Mouse (Mus musculus) embryonic facial prominence, embryonic 11.5 days (tissue): ENCODE results near the gene Slc16a1. TPM values are rescaled to one million over a fixed set of nuclear protein-coding genes. Genes with fewer than 3 reads are reported as not detected.
A peak's percentile ranks its signal among the peaks of the same experiment; 100 is the strongest.
"Not testable (repeated sequence)": the region's sequence is repeated elsewhere in the genome, so short reads cannot be mapped to it uniquely, and the experiment has no call there.

Experiments used
- ATAC-seq: fragments of 200-750 bp; cut with Nextera tagmentation; replicated peaks from 2 replicates; pipeline ENCODE4 v1.8.0; 2017; ENCODE audit warnings: low read depth; ENCODE audit not compliant: insufficient number of reproducible peaks, low FRiP score, low TSS enrichment
- DNase-seq: peaks from one replicate; pipeline ENCODE4 v3.0.0-alpha.2; 2015; ENCODE audit warnings: low spot score
- H3K27ac ChIP-seq: fragments of 300-500 bp; sonication (generic); replicated peaks from 2 replicates; pipeline ENCODE4 v1.5.1; 2014; ENCODE audit warnings: mild to moderate bottlenecking, low read depth, low read length, control low read depth
- H3K27me3 ChIP-seq: fragments of 300-500 bp; sonication (generic); 2 replicates; pipeline ENCODE4 v1.6.1; 2014; ENCODE audit warnings: mild to moderate bottlenecking, low read length, moderate library complexity, mixed read lengths; ENCODE audit not compliant: control insufficient read depth, insufficient read depth
- H3K36me3 ChIP-seq: fragments of 300-500 bp; sonication (generic); replicated peaks from 2 replicates; pipeline ENCODE4 v1.6.1; 2014; ENCODE audit warnings: low read depth, mild to moderate bottlenecking, low read length, moderate library complexity, mixed read lengths; ENCODE audit not compliant: control insufficient read depth, insufficient read depth
- H3K4me1 ChIP-seq: fragments of 300-500 bp; sonication (generic); 2 replicates; pipeline ENCODE4 v1.6.1; 2014; ENCODE audit warnings: low read length, mixed read lengths; ENCODE audit not compliant: control insufficient read depth, insufficient read depth
- H3K4me2 ChIP-seq: fragments of 300-500 bp; sonication (generic); 2 replicates; pipeline ENCODE4 v1.6.1; 2014; ENCODE audit warnings: low read depth, mild to moderate bottlenecking, control low read depth, low read length, moderate library complexity
- H3K4me3 ChIP-seq: fragments of 300-500 bp; sonication (generic); 2 replicates; pipeline ENCODE4 v1.5.1; 2014; ENCODE audit warnings: low read depth, low read length, control low read depth
- H3K9ac ChIP-seq: fragments of 300-500 bp; sonication (generic); replicated peaks from 2 replicates; pipeline ENCODE4 v1.6.1; 2014; ENCODE audit warnings: mild to moderate bottlenecking, control low read depth, low read length
- H3K9me3 ChIP-seq: fragments of 300-500 bp; sonication (generic); replicated peaks from 2 replicates; pipeline ENCODE4 v1.6.1; 2016; ENCODE audit warnings: mild to moderate bottlenecking, low read length, inconsistent platforms, mixed read lengths; ENCODE audit not compliant: control insufficient read depth
- WGBS: fragments of 180-500 bp; shearing (Covaris S2); extraction: QIAGEN DNeasy Blood & Tissue Kit; methylation state at CpG from one replicate; pipeline ENCODE4 v1.1.7; 2014; 5-methylcytosine and 5-hydroxymethylcytosine counted together
- polyA plus RNA-seq: library from polyadenylated mRNA; unstranded; fragments of >200 nt; fragmentation: Nextera tagmentation; extraction: Ambion mirVana; gene quantifications from 2 replicates; pipeline ENCODE4 v1.2.1, GENCODE M21; 2014

Gene Slc16a1
- polyA plus RNA-seq, 1 experiment from 2014 or later: 46.6 TPM

GRCm38 (mm10) chr3:104660522-104660921, 22.1 kb downstream of the Slc16a1 start:
- Histone ChIP-seq H3K36me3 (peaks cover under 1% of the 10 kb centered on the region; the same call in 1 of the 2 replicates), H3K27me3 (no peaks in the 10 kb centered on the region), H3K27ac (no peak overlapping the region), H3K4me1 (no peaks in the 10 kb centered on the region), H3K4me3 (no peak overlapping the region), H3K9me3 (no peaks in the 10 kb centered on the region), H3K4me2 (no peak overlapping the region), H3K9ac (no peak overlapping the region)
- no peak for ATAC-seq
- 74% methylated on average over 3 of the region's 3 CpGs for WGBS
- no peak for DNase-seq

GRCm38 (mm10) chr3:104662007-104662406, 23.5 kb downstream of the Slc16a1 start:
- DNase-seq: no peak
- no peaks in the 10 kb centered on the region for H3K4me1 ChIP-seq
- H3K9me3 ChIP-seq: no peaks in the 10 kb centered on the region
- no peak overlapping the region for H3K4me2 ChIP-seq
- ATAC-seq: no peak
- no peak overlapping the region for H3K27ac ChIP-seq
- no peak overlapping the region for H3K9ac ChIP-seq
- H3K27me3 ChIP-seq: no peaks in the 10 kb centered on the region
- no peak overlapping the region for H3K4me3 ChIP-seq
- WGBS: 44% methylated on average over 4 of the region's 4 CpGs
- H3K36me3 ChIP-seq: no peaks in the 10 kb centered on the region

- H3K4me3 ChIP-seq: no peak overlapping the region
- H3K27ac ChIP-seq: no peak overlapping the region
- no peaks in the 10 kb centered on the region for H3K9me3 ChIP-seq
- no peaks in the 10 kb centered on the region for H3K27me3 ChIP-seq
- no peaks in the 10 kb centered on the region for H3K4me1 ChIP-seq
- no peak for DNase-seq
- H3K4me2 ChIP-seq: no peak overlapping the region
- H3K36me3 ChIP-seq: no peaks in the 10 kb centered on the region
- no peak overlapping the region for H3K9ac ChIP-seq
- 85% methylated on average over 11 of the region's 11 CpGs for WGBS
- no peak for ATAC-seq
These were observed 24.5 kb downstream of the Slc16a1 start for GRCm38 (mm10) chr3:104662926-104663325.

GRCm38 (mm10) chr3:104666950-104667349, 28.5 kb downstream of the Slc16a1 start:
- WGBS: 66% methylated on average over 4 of the region's 4 CpGs
- ATAC-seq (no peak), DNase-seq (no peak)
- Histone ChIP-seq H3K4me3 (no peak overlapping the region), H3K36me3 (no peaks in the 10 kb centered on the region), H3K9ac (no peak overlapping the region), H3K27me3 (no peaks in the 10 kb centered on the region), H3K9me3 (no peaks in the 10 kb centered on the region), H3K4me1 (no peaks in the 10 kb centered on the region), H3K27ac (no peak overlapping the region), H3K4me2 (no peak overlapping the region)

- 59% methylated on average over 10 of the region's 10 CpGs for WGBS
- H3K9me3 ChIP-seq: no peaks in the 10 kb centered on the region
These were observed 29.0 kb downstream of the Slc16a1 start for GRCm38 (mm10) chr3:104667451-104667850.

GRCm38 (mm10) chr3:104668989-104669388, 30.5 kb downstream of the Slc16a1 start:
- H3K27me3 ChIP-seq: no peaks in the 10 kb centered on the region
- 88% methylated on average over 5 of the region's 5 CpGs for WGBS

More at GRCm38 (mm10) chr3:104667451-104667850, 29.0 kb downstream of the Slc16a1 start:
- Histone ChIP-seq H3K9ac (no peak overlapping the region), H3K4me3 (no peak overlapping the region), H3K4me2 (no peak overlapping the region), H3K4me1 (no peaks in the 10 kb centered on the region), H3K27ac (no peak overlapping the region), H3K36me3 (no peaks in the 10 kb centered on the region), H3K27me3 (no peaks in the 10 kb centered on the region)
- no peak for DNase-seq
- no peak for ATAC-seq

GRCm38 (mm10) chr3:104669856-104670182, 31.4 kb downstream of the Slc16a1 start:
- 12% methylated on average over 1 of the region's 1 CpGs for WGBS
- no peak for ATAC-seq
- H3K27ac ChIP-seq: no peak overlapping the region

More at GRCm38 (mm10) chr3:104668989-104669388, 30.5 kb downstream of the Slc16a1 start:
- H3K9ac ChIP-seq: no peak overlapping the region
- DNase-seq (no peak), ATAC-seq (no peak)
- H3K4me2 ChIP-seq: no peak overlapping the region
- H3K4me3 ChIP-seq: no peak overlapping the region
- no peak overlapping the region for H3K27ac ChIP-seq
- H3K9me3 ChIP-seq: no peaks in the 10 kb centered on the region
- no peaks in the 10 kb centered on the region for H3K36me3 ChIP-seq
- H3K4me1 ChIP-seq: no peaks in the 10 kb centered on the region

GRCm38 (mm10) chr3:104670183-104671020, 31.9 kb downstream of the Slc16a1 start:
- not testable (repeated sequence) for H3K27me3 ChIP-seq, H3K9me3 ChIP-seq, H3K36me3 ChIP-seq, H3K27ac ChIP-seq, H3K9ac ChIP-seq, H3K4me2 ChIP-seq, DNase-seq, H3K4me1 ChIP-seq, H3K4me3 ChIP-seq
- 25% methylated on average over 1 of the region's 1 CpGs for WGBS
- peak; percentile 48 for ATAC-seq

More at GRCm38 (mm10) chr3:104669856-104670182, 31.4 kb downstream of the Slc16a1 start:
- no peaks in the 10 kb centered on the region for H3K27me3 ChIP-seq
- H3K9ac ChIP-seq: no peak overlapping the region
- no peaks in the 10 kb centered on the region for H3K36me3 ChIP-seq
- H3K4me1 ChIP-seq: peaks cover 6% of the 10 kb centered on the region; the same call in 1 of the 2 replicates
- no peak overlapping the region for H3K4me3 ChIP-seq
- no peaks in the 10 kb centered on the region for H3K9me3 ChIP-seq
- no peak overlapping the region for H3K4me2 ChIP-seq
- DNase-seq: no peak
